Mouse (Mus musculus) neutrophil, adult 5-6 weeks (primary cell): ENCODE measurements around the gene Rinl. TPM values are rescaled to one million over a fixed set of nuclear protein-coding genes. Genes with fewer than 3 reads are reported as not detected.
A peak's percentile ranks its signal among the peaks of the same experiment; 100 is the strongest.

Experiments
- ATAC-seq: fragments of 151-379, 151-347 bp; 2 replicates; pipeline ENCODE4 v1.8.0; 2017; ENCODE audit warnings: mild to moderate bottlenecking, moderate TSS enrichment; ENCODE audit not compliant: insufficient number of reproducible peaks, poor library complexity, low FRiP score, severe bottlenecking; ENCODE audit errors: extremely low read depth
- total RNA-seq: library from RNA; stranded (forward); fragments of 200-1000 nt; gene quantifications from 2 replicates; pipeline ENCODE4 v1.2.3, GENCODE M21; 2017

The Rinl gene
- total RNA-seq, 1 experiment from 2014 or later, result 95.7 TPM

GRCm38 (mm10) chr7:28803756-28804155 is 15.0 kb downstream of the Rinl start:
- ATAC-seq, result no peak

- ATAC-seq, result no peak
These were observed 18.1 kb downstream of the Rinl start for GRCm38 (mm10) chr7:28806869-28807268.

- ATAC-seq, result no peak
These were observed 19.0 kb downstream of the Rinl start for GRCm38 (mm10) chr7:28807641-28808220.

GRCm38 (mm10) chr7:28808221-28808941 is 19.6 kb downstream of the Rinl start, which contains the start of gene Hnrnpl:
Gene Hnrnpl, plus strand, starts transcription at chr7:28808541.
- ATAC-seq, result peak; percentile 13; the same call in 1 of the 2 replicates

- ATAC-seq, result peak; percentile 49
These were observed 20.2 kb downstream of the Rinl start for GRCm38 (mm10) chr7:28808957-28809393.

- no peak for ATAC-seq
These were observed 20.8 kb downstream of the Rinl start for GRCm38 (mm10) chr7:28809401-28810089.

- peak; percentile 80 for ATAC-seq
These were observed 21.6 kb downstream of the Rinl start for GRCm38 (mm10) chr7:28810107-28811066.

- ATAC-seq, result no peak
These were observed 22.5 kb downstream of the Rinl start for GRCm38 (mm10) chr7:28811228-28811627.

- ATAC-seq, result no peak
These were observed 23.0 kb downstream of the Rinl start for GRCm38 (mm10) chr7:28811640-28812275.

- ATAC-seq, result no peak
These were observed 23.7 kb downstream of the Rinl start for GRCm38 (mm10) chr7:28812436-28812835.

- no peak for ATAC-seq
These were observed 24.2 kb downstream of the Rinl start for GRCm38 (mm10) chr7:28812949-28813348.

- ATAC-seq, result no peak
These were observed 25.7 kb downstream of the Rinl start for GRCm38 (mm10) chr7:28814306-28815034.

- no peak for ATAC-seq
These were observed 26.5 kb downstream of the Rinl start for GRCm38 (mm10) chr7:28815230-28815629.

- ATAC-seq, result peak; percentile 79
These were observed 27.4 kb downstream of the Rinl start for GRCm38 (mm10) chr7:28816201-28816600.

GRCm38 (mm10) chr7:28816920-28817319 is 28.2 kb downstream of the Rinl start:
- no peak for ATAC-seq

GRCm38 (mm10) chr7:28817524-28817923 is 28.8 kb downstream of the Rinl start:
- ATAC-seq, result no peak

- no peak for ATAC-seq
These were observed 29.2 kb downstream of the Rinl start for GRCm38 (mm10) chr7:28817957-28818356.

- no peak for ATAC-seq
These were observed 29.7 kb downstream of the Rinl start for GRCm38 (mm10) chr7:28818436-28818835.
